Mouse (Mus musculus) adrenal gland (tissue): ENCODE measurements around the gene Phf2.

Experiments
- intact Hi-C: fragments of 180-260 bp; cut with DNase I; formaldehyde crosslinking; loops from one replicate; pipeline ENCODE4 v1.15.1; 2025
- long read RNA-seq, 2 experiments: library from polyadenylated mRNA; unstranded; transcript quantifications; one replicate each; pipeline ENCODE4 v2.0.0; 2020; ENCODE audit warnings: borderline replicate concordance in 1 of 2; ENCODE audit not compliant: insufficient replicate concordance in 1 of 2

Gene Phf2
- long read RNA-seq, experiment 1, partial matches to known transcripts: 4 of 4 reads
- long read RNA-seq, experiment 1, other reads (novel, unspliced or antisense): 0 of 4 reads
- long read RNA-seq, experiment 2, partial matches to known transcripts: 0 of 2 reads
- long read RNA-seq, experiment 2, other reads (novel, unspliced or antisense): 2 of 2 reads

DNA sequence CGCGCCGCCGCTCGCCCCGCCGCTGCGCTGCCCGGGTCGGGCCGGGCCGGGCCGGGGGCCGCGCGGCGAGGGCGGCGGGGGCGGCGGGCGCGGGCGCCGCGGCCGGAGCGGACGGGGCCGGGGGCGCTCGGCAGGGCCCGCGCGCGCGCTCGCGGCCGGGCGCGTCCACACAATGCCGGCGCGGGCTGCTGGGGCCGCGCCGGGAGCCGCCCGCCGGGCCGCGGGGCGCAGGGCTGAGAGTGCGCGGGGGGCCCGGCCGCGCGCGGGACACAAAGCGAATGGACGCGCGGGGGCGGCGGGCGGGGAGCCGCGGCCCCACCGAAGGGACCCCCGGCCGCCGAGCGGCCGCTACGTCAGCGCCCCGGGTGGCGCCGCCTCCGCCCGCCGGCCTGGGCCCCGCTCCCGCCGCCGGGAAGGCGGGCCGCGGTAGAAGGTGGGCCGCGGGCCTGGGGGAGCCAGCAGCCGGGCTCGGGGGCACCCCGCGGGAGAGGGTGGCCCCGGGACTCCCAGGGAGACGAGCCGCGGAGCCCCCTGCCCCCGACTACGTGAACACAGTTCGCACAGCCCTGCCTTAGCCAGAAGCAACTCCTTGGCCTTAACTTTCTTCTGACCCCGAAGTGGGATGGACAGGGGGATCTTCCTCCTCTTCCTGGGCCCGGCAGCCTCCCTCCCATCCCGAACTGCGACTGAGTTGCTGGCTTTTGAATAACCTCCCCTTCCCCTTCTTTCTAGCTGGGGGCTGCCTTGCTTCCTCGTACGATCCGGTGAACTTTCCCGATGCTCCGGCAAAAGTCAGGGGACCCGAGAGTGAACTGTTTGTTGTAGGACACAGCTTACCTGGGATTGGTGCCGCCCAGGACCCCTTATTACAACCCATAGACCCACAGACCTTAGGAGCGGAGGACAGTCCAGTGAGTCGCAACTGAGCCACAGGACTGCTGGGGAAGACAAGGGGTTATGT is at the start of gene Phf2:
Gene Phf2 (minus strand): TSS at position 349 of the 961 bp plus-strand sequence.
- intact Hi-C loops: no loop called here

DNA sequence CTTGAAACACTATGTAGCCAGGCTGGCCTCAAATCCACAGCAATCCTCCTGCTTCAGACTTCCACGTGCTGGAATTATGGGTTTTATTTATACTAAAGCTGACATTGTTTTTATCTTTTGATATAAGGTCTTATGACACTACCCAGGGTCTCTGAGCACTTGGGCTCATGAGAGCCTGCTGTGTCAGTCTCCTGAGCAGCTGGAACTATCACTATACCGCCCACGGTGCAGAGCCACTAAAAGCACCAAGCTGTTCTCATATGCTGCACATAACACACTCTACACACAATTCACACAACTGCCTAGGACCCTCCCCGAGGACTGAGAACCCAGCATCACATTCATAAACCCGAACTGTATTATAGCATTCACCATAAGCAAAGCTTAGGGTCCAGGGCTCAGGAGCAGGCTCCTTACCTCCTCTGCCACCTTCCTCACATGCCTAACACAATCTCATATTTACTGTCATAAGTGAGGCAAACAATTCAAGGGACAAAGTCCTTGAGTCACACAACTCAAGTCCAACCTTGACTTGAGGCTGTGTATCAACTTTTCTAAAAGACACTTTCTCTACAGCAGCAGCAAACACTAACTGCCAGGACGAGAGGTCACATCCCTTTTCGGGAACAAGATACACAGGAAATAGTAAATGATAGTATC is 49.0 kb upstream of the Phf2 start:
- intact Hi-C loops: no loop called here

DNA sequence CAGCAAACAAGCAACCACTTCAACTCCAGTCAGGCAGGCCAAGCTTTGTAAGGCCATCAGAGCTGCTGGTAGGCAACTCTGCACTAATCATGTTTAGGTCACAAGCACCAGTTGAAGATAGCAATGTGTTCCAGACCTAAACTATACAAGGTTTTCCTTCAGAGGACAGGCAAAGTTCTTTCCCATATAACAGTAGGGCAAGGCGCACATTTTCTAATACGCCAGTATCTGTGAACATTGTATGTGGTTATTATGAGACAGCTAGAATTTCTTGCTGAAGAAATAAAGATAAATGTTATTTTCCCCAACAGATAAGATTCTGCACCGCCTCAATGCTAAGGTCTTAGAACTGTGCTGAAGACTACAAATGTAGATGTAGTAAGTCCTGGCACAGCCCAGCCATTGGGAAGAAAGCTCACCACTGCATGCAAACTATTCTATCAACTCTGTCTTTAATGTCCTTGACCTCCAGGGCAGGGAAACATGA is 46.2 kb upstream of the Phf2 start:
- intact Hi-C loops: no loop called here

DNA sequence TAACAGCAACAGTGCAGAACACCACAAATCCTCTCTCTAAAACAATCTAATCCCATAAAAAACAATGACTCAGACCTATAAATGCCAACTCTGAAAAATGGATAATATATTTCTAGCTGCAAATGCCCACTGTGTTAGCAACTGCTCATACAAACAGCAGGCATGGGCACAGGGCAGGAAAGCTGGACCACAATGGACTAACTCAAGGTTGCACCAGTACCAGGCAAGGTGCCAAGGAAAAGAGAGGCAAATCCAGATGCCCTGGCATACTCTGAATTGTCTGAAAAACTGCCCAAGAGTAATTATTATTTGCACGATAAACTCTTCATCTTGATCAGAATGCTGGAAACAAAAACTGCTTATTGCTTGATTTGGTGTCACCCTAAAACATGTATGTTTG is 42.8 kb upstream of the Phf2 start:
- intact Hi-C loops: no loop called here

DNA sequence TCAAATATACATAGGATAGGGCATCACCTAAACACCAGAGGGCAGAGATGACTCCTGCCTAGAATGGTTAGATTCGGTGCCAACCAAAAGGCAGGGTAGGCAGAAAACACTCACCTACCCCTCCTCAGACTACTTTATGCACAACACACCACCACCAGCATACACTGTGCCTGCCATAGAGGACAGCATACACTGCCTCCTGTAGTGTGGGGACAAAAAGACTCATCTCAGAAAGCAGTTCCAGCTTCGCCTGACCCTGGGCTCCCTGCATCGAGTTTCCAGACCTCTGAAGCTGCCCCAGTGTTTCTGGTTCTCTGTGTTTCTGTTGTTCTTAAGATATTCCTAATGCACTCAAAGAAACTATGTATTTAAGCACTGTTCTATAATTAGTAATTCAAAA is 42.2 kb upstream of the Phf2 start:
- intact Hi-C loops: no loop called here

DNA sequence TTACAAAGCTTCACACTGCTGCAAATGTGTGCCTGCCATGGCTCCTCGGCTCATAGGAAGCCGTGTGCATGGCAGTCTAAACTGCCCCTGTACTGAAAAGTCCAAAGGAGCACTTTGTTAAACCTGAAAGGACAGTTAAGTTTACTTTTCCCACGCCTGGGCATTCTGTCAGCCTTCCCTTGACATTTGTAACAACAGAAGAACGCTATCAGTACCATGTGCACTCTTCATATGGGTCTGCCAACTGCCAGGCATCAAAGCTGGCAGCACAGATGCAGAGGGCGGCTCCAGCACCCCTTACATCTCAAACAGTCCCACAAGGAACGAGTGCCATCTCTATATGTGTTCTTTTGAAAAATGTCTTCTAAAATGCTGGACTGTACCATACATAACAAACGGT is 40.5 kb upstream of the Phf2 start:
- intact Hi-C loops: no loop called here

DNA sequence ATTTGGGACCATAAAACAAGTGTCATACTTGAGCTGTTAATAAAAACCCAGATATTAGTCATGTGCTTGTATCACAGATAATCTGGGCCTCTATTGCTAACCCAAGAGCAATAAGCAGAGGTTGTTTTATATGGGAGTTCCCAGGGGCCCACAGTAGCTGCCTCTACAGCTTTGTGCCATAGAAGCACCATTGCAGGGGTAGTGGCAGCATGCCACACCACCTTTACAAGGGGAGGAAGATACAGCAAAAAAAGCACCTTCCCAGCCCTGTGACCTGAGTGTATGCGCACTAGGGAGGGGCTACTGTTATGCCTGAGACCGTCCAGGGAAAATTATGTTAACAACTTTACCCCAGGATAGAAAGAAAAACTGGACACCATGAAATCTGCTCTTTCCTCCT is 34.5 kb upstream of the Phf2 start:
- intact Hi-C loops: no loop called here

DNA sequence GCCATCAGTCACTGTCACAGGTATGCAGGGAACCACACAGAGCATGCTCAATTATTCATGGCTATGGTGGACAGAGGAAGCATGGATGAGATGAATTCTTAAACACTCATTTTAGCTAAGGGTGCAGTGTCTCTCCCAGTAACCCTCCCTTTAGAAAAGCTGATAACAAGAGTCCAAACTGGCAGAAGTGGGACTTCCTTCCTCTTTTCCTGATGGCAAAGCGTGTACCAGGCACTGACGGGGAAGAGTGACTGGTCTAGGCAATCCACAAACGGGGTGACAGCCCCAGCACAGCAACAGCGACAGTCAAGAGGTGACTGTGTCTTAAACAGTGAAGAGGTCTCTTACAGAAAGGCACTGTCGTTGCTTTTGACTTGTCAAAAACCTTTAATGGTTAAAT is 24.5 kb upstream of the Phf2 start:
- intact Hi-C loops: no loop called here

DNA sequence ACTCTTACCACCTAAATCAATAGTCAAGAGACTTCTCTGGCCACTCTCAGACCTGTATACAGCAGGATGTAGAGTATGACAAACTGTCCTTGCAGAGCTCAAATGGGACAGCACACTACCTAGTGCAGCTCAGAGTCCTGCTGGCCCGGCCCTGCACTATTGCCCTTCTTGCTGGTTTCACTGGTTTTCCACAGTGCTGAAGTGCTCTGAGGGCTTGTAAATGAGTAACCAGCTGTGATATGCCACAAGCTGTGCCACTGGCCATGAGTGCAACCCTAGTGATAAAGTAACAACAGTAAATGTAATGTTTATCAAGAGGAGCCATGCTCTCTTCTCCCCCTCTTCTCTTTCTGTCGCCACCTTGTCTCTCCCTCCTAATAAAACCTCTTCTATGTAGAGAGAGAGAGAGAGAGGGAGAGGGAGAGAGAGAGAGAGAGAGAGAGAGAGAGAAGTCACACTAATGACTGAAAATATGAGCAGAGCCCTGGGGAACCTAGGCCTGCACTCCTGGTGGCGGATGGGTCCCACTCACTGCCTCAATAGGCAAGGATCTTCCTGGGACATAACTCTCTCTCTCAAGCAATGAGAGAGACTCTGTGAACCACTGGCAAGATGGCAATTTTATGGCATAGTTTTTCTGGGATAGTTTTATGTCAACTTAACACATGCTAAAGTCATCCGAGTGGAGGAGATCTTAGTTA is 19.5 kb upstream of the Phf2 start:
- intact Hi-C loops: no loop called here

DNA sequence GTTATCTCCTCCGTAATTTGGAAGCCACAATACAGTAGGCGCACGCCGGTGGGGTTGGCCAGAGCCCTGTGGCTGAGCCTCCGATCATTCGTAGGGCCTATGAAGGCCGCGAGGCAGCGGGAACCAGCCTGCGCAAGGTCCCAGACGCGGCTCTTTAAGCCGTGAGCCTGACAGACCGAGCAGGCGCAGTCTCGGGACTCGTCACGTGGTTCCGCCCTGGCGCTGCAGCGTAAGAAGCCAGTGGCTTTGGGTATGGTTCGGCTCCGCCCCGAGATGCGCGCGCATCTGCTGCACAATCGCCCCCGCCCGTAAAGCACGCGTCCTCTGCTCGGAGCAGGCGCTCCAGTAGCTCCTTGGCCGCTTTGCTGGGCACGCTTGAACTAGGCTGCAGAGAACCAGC is 7.6 kb upstream of the Phf2 start:
- intact Hi-C loops: no loop called here

DNA sequence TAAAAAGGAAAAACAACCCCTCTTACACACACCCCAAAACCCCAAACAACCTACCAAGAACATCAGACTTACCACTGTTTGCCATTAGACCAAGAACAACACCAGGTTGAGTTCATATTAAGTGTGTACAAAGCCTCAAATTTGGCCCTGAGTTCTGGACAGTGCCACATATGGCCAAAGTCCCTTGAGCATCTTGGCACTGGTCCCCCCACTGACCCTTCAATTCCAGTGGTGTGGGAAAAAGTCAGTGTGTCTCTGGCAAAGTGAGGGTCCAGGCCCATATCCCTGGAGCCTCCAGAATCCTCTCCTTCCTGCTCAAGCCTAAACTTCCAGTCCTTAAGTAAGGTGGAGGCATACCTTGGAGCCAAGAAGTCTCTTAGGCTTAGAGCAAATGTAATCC is 6.9 kb upstream of the Phf2 start:
- intact Hi-C loops: no loop called here

DNA sequence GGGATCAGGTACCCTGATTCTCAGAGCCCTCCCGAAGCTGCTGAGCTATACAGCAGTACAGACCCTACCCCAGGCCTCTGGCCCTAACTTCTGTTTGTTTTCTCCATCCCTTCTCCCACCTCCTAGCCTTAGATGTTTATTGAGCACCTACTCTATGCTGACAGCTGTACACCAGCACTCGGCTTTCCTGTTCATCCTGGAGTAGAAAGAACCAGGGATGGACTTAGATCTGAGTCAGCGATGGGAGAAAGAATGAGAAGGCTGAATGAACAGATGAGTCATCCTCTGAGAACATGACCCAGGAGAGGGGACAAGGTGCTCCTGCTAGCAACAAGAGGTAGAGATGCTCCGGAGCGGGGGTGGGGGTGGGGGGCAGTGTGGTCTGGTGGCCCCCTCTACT is 1.8 kb upstream of the Phf2 start:
- intact Hi-C loops: no loop called here

DNA sequence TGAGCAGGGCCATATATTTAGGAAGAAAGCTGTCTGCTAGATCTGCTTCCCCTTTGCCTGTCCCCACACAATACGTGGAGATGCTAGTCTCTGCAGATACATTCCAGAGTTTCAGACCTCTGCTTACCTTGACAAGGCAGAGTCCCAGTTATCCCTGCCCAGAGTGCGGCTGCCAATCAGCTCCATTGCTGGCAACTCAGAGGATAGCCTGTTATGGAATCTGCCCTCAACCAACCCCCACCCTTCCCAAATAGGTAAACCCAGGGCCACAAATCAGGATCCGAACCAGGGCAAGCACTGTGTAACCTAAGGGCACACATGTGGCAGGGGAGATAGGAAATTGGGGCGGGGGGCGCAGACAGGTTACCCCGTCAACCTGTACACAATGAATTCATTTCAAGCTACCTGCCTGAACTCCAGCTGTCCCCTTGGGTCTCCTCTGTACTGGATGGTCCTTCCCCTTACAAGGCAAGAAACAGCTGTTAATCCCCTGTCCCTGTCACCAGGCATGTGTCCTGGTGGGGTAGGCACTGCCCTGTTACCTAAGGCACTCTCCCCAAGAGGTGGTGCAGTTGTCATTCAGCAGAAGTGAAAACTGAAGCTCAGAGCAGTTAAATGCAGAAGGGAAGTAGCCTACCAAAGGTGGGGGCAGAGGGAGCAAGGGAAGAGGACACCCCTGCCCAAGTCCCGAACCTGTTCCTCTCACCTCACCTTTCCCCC is 1.1 kb upstream of the Phf2 start:
- intact Hi-C loops: no loop called here

DNA sequence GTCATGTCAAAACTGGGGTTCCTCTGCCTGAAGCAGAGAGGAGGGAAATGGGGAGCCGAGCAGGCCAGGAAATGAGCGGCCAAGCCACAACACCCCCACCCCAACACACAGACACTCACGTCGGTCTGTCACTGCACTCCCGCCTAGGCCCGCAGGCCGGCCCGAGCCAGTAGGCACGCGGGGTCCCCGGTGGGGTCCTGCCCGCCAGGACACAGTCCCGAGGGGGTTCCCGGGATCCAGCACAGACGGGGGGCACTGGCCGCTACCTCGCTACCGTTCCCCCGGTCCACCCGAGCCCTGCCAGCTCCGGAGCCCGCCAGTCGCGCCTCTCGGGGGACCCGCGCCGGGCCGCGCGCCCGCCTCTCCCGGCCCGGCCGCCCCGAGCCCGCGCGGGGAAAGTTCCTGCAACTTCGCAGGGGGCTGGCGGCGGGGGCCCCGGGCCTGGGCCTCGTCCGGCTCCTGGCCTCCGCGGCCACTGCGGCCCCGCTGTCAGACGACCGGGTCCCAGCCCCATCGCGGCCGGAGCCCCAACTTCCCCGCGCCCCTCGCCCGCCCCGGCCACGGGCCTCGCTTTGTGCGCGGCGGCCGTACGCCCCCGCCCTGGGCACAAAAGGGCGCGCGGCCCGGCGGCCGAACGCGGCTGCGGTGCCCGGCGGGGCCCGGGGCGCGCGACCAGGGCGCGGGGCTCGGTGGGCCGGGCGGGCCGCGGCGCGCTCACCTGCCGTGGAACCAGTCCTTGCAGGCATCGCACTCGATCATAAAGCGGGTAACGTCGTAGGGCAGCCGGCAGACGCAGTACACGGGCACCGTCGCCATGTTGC is 759 bp downstream of the Phf2 start:
- intact Hi-C loops: no loop called here

DNA sequence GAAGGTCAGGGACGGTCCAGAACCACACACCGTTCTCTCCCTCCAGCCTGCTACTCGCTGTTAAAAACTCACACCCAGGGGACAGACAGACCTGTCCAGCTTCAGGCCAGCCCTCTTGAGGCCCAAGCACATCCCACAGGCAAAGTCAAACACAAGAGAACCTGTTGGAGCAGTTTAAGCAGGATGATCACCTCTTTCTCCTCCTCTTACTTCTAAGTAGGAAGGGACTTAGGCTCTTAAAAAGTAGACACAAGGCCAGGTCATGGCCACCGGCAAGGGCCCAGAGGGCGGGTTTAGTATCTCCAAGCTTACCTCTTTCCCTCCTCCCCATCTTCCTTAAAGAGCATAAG is 1.3 kb downstream of the Phf2 start:
- intact Hi-C loops: no loop called here

DNA sequence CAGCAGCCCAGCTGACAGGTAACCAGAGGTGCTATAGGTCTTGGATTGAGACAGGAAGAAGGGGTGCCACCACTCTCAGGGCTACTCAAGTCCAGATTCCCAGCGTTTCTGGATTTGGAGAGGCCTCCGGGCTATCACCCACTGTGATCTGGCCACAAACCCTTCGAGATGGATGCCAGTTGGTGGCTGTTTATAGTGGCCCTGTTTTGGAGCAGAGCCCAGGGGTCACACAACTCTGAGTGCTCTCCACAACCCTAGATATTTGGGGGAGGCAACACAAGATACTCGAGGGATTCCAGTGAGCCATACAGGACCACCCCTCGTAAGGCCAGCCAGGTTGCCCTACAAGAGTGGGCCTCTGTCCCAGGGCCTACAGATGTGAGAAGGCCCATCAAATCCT is 1.8 kb downstream of the Phf2 start:
- intact Hi-C loops: no loop called here

DNA sequence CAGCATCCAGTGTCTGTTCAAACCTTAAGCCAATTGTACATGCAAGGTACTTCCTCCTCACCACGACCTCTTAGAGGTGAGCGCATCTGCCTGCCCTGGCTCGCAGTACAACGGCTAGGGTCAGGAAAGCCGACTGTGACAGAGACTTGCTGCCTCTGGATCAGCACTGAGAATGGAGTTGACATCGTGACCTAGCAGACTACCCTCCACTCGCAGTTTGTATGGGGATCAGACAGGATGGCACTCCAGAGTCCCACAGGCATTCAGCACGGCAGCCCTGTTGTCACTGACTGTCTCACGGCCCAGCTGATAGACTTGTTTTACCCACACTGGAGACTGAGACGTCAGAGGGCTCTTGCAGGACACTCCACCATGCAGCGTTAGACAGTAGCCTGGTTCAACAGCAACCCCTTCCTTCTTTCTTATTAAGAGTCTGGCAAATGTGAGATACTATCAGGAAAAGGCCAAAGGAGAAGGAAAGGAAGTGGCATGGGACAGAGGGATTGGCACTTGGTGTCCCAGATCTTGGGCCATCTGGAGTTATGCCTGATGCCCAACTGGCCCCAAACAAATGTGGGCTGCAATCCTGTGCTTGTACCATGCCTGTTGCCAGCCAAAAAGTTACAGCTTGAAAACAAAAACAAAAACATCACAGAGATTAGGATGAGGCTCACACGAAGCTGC is 6.1 kb downstream of the Phf2 start:
- intact Hi-C loops: no loop called here

DNA sequence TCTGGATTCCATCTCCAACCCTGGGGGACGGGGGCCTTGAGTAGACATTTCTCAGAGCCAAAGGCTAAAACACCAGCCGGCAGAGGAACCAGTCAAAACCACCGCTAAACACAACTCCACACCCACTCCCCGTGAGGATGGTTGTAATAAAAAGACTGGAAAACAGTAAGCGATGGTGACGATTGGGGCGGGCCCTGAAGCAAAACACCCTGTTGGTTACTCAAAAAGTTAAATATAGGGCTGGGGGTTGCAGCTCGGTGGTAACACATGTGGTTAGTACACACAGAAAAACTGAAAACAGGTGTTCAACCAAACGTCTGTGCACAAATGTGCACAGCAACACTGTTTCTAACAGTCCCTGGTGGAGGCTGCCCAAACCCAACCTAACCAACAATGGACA is 7.4 kb downstream of the Phf2 start:
- intact Hi-C loops: no loop called here

DNA sequence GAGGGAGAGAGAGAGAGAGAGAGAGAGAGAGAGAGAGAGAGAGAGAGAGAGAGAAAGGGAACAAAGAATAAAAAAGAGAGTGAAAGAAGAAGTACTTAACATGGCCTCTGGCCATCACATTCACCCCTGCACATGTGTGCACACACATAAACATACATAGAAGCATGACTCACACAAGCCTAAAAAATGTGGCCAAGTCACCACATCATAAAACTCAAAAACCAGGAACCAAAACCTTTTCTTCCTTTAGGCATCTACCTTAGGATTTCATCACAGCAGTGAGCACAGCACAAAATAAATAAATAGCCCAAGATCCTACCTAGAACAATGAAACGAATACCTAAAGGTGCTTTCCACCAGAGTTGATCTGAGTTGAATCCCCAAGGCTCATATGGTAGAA is 9.0 kb downstream of the Phf2 start:
- intact Hi-C loops: no loop called here

DNA sequence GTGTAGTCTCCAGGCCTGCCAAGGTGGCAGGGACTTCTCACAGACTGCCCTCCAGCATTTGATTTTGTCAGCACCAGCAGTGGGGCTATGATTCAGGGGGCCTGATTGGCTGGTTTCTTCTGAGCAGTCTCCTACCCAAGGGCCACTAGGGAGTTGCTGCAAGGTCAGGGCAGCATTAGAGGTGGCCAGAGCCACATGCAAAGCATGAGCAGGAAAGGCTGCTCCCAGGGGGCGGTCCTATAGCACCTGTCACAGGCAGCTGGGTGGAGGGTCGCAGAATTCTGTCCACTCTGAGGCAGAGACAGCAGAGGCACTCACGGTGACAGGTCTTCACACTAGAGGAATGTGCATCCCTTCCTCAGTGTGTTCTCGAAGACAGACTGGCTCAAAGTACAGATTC is 12.1 kb downstream of the Phf2 start:
- intact Hi-C loops: loop anchor here (5.0 kb wide), 1 partner anchor 36 kb away; no protein-coding TSS in a partner anchor
